ENCODE assay signal across 13 mouse cellular contexts in genomic region chr4:65426437-65426836, GRCm38 (mm10).
A peak's percentile ranks its signal among the peaks of the same experiment; 100 is the strongest.
DNase-seq lines count a peak whose midpoint lies in the region; ATAC-seq and TF ChIP-seq lines count a peak whose summit lies in the region.
"Had no signal": no experiment of that assay in that cellular context is flagged by ENCODE, and none has a peak within 500 bp of the region (broad histone marks: within the 10 kb centered on the region; RNA-seq: fewer than 3 reads in every experiment).

No protein-coding gene starts in this region.

- no peak overlapping the region for H3K4me2 ChIP-seq in lung, embryonic 14.5 days

- 53% methylated on average over 5 of the region's 5 CpGs for WGBS in lung, embryonic 14.5 days
- 22% methylated on average over 5 of the region's 5 CpGs for WGBS in cerebellum, adult 2 months

- intact Hi-C loops in heart, postnatal 10 days (cut with DNase I) = no loop called here

- no peaks in the 10 kb centered on the region for H3K9me3 ChIP-seq in lung, embryonic 14.5 days (ENCODE audit: low read depth, low read length)
- H3K9me3 ChIP-seq: embryonic facial prominence, embryonic 10.5 days had no signal

- ATAC-seq in lung, embryonic 14.5 days (ENCODE audit: insufficient read depth) = 0 out of 2 replicates have a peak, but pooled peaks have one; percentile 41
- no peak for ATAC-seq in megakaryocyte-erythroid progenitor cell, adult 5-6 weeks (replicated peaks; ENCODE audit: low FRiP score, low TSS enrichment, poor library complexity, severe bottlenecking)

- no peak for TF ChIP-seq CTCF in lung, embryonic 14.5 days (IDR thresholded peaks at IDR 0.05; ENCODE audit: low read depth)
- TF ChIP-seq CTCF in cerebellum, adult 2 months (IDR thresholded peaks at IDR 0.05; ENCODE audit: borderline replicate concordance, insufficient read depth, low read depth, low read length) = no peak

- H3K36me3 ChIP-seq in lung, embryonic 14.5 days (ENCODE audit: insufficient read depth) = no peaks in the 10 kb centered on the region
- H3K36me3 ChIP-seq: embryonic facial prominence, embryonic 10.5 days had no signal

- no peaks in the 10 kb centered on the region for H3K27me3 ChIP-seq in lung, embryonic 14.5 days (ENCODE audit: insufficient read depth, low read length)
- no peaks in the 10 kb centered on the region for H3K27me3 ChIP-seq in cerebellum, adult 2 months (ENCODE audit: control insufficient read depth, insufficient read depth, low read length)

- TF ChIP-seq POLR2A in cerebellum, adult 2 months (IDR thresholded peaks at IDR 0.05; ENCODE audit: borderline replicate concordance, insufficient read depth, low read length) = no peak

- peak; percentile 16 for DNase-seq in cerebellum, adult 11-12 months
- DNase-seq in cerebellum, postnatal 4 days (ENCODE audit: low spot score in 2 of 2) = no peak
- no peak for DNase-seq in lung, embryonic 14.5 days
- no peak for DNase-seq in lung, postnatal 25 days (ENCODE audit: low spot score)
- DNase-seq in cerebellum, adult 2 months = peak; percentile 27 to 46
- DNase-seq in heart, postnatal 10 days = peak; percentile 41 to 48
- no peak for DNase-seq in thymus, postnatal 0 days (ENCODE audit: low spot score)
- DNase-seq: B cell, adult 2 months; left cerebral cortex, postnatal 4 days; thymus, postnatal 25 days had no signal

- no peak overlapping the region for H3K27ac ChIP-seq in lung, embryonic 14.5 days (ENCODE audit: low read depth)
- H3K27ac ChIP-seq in cerebellum, adult 2 months (ENCODE audit: insufficient read depth, low read length) = no peak overlapping the region
- H3K27ac ChIP-seq: embryonic facial prominence, embryonic 10.5 days; liver, embryonic 14.5 days had no signal

- H3K4me1 ChIP-seq in lung, embryonic 14.5 days (ENCODE audit: insufficient read depth) = peaks cover 10% of the 10 kb centered on the region; the same call in 1 of the 2 replicates
- H3K4me1 ChIP-seq in cerebellum, adult 2 months (ENCODE audit: control insufficient read depth, insufficient read depth, low read length) = no peaks in the 10 kb centered on the region
- H3K4me1 ChIP-seq: embryonic facial prominence, embryonic 10.5 days had no signal

- H3K9ac ChIP-seq in lung, embryonic 14.5 days = no peak overlapping the region
- H3K9ac ChIP-seq: liver, embryonic 14.5 days had no signal

- no peak overlapping the region for H3K4me3 ChIP-seq in lung, embryonic 14.5 days (ENCODE audit: low read depth, low read length)
- H3K4me3 ChIP-seq in cerebellum, adult 2 months (replicated peaks; ENCODE audit: insufficient read depth, low read depth, low read length) = no peak overlapping the region
- H3K4me3 ChIP-seq: embryonic facial prominence, embryonic 10.5 days had no signal

Comparison
In these comparisons a context has a peak if more than half of its experiments do, and no peak if none do; other contexts are left out.
1. DNase-seq: peak in cerebellum, adult 11-12 months (single experiment), cerebellum, adult 2 months (2 of 2) and heart, postnatal 10 days (2 of 2); none in cerebellum, postnatal 4 days (0 of 2), lung, embryonic 14.5 days (single experiment), lung, postnatal 25 days (single experiment) and thymus, postnatal 0 days (single experiment).